Mouse (Mus musculus) stomach, embryonic 16.5 days (tissue): Measurements from ENCODE around the gene Kcnt1. TPM values are rescaled to one million over a fixed set of nuclear protein-coding genes. Genes with fewer than 3 reads are reported as not detected.

Source experiments
- polyA plus RNA-seq: library from polyadenylated mRNA; unstranded; fragments of >200 nt; fragmentation: Nextera tagmentation; extraction: Ambion mirVana; gene quantifications from 2 replicates; pipeline ENCODE4 v1.2.1, GENCODE M21; 2015

Gene Kcnt1
- polyA plus RNA-seq, 1 experiment from 2014 or later = 0.65 TPM

Other genes with a start within 250 kb of the Kcnt1 start
- 0.09 and 0.15 TPM in 2 replicates for gene Ccdc183, start 246.1 kb upstream of the Kcnt1 start, polyA plus RNA-seq
- 27.8 and 33.9 TPM in 2 replicates for gene Tmem141, start 241.7 kb upstream of the Kcnt1 start, polyA plus RNA-seq
- gene Fcna, start 235.7 kb upstream of the Kcnt1 start, polyA plus RNA-seq = 4.9 and 5.3 TPM in 2 replicates
- 0.37 TPM in 1 of 2 replicates, not detected in the other for gene Lcn8, start 210.6 kb upstream of the Kcnt1 start, polyA plus RNA-seq
- not detected in 2 replicates for gene Lcn5, start 205.8 kb upstream of the Kcnt1 start, polyA plus RNA-seq
- not detected in 2 replicates for gene Lcn6, start 186.9 kb upstream of the Kcnt1 start, polyA plus RNA-seq
- not detected in 2 replicates for gene Lcn10, start 181.0 kb upstream of the Kcnt1 start, polyA plus RNA-seq
- not detected in 2 replicates for gene Obp2a, start 163.7 kb upstream of the Kcnt1 start, polyA plus RNA-seq
- 62.0 and 73.4 TPM in 2 replicates for gene Bmyc, start 157.0 kb upstream of the Kcnt1 start, polyA plus RNA-seq
- gene Obp2b, start 126.7 kb upstream of the Kcnt1 start, polyA plus RNA-seq = not detected in 2 replicates
- gene Lcn3, start 98.2 kb upstream of the Kcnt1 start, polyA plus RNA-seq = not detected in 2 replicates
- not detected in 2 replicates for gene Lcn11, start 86.7 kb upstream of the Kcnt1 start, polyA plus RNA-seq
- gene Gm13539, start 81.5 kb upstream of the Kcnt1 start, polyA plus RNA-seq = not detected in 2 replicates
- gene Glt6d1, start 47.9 kb upstream of the Kcnt1 start, polyA plus RNA-seq = not detected in 2 replicates
- gene Lcn9, start 40.6 kb upstream of the Kcnt1 start, polyA plus RNA-seq = not detected in 2 replicates
- 0.13 TPM in 1 of 2 replicates, not detected in the other for gene Sohlh1, start 16.5 kb upstream of the Kcnt1 start, polyA plus RNA-seq
- gene Camsap1, start 119.5 kb downstream of the Kcnt1 start, polyA plus RNA-seq = 7.3 and 7.6 TPM in 2 replicates
- gene Ubac1, start 158.0 kb downstream of the Kcnt1 start, polyA plus RNA-seq = 72.6 and 81.4 TPM in 2 replicates